Mouse (Mus musculus) Muller cell, postnatal 12 days (primary cell): ENCODE data around the gene Aldob.
"Not testable (repeated sequence)": the region's sequence is repeated elsewhere in the genome, so short reads cannot be mapped to it uniquely, and the experiment has no call there.

Source experiments
- DNase-seq: peaks from one replicate; pipeline ENCODE4 v3.0.0-alpha.2; 2015; ENCODE audit errors: inconsistent ontology term

The Aldob gene

GRCm38 (mm10) chr4:49535675-49536294 is 13.6 kb downstream of the Aldob start:
- DNase-seq = no peak

DNA sequence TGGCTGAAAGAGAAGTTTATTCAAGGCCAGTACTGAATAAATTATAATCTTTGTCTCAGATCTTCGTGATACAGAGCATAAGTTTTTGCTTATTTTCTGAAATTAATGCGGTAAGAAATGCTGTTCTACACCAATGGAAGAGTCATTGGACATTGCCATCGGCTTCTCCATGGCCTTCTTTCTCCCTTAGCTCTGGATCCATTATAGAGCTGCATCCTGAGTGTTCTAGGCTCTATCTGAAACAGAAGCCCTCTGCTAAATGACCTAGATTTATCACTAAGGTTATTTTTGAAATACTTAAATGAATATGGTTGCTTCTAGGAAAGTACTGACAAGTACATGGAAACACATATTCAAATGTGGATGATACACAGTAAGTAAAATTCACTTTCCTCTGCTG is 14.3 kb downstream of the Aldob start:
- DNase-seq = no peak

GRCm38 (mm10) chr4:49522576-49522975 is 26.8 kb downstream of the Aldob start:
- no peak for DNase-seq

DNA sequence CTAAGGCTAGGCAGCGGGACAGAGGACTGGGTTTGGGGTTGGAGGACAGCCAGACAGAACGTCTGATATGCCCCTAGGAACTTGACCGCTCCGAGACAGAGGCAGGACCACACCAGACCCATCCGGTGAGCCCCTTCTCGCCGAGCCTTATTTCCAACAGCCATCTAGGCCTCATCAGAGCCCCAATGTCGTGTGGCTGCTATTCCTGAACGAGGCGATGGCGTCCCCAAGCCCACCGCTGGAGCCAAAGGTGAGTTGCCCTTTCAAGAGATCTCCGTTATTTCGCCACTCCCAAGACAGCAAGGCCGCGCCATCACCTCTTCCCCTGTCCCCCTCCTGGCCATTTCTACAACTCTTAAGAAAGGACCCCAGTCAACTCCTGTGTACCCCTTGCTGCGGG is 28.0 kb downstream of the Aldob start:
- DNase-seq = no peak

GRCm38 (mm10) chr4:49520572-49521340 is 28.6 kb downstream of the Aldob start, which contains the start of the genes Mrpl50 and Zfp189:
Gene Mrpl50 (minus strand): TSS chr4:49521093.
Gene Zfp189 (plus strand): TSS chr4:49521176.
- DNase-seq = peak; percentile 93

DNA sequence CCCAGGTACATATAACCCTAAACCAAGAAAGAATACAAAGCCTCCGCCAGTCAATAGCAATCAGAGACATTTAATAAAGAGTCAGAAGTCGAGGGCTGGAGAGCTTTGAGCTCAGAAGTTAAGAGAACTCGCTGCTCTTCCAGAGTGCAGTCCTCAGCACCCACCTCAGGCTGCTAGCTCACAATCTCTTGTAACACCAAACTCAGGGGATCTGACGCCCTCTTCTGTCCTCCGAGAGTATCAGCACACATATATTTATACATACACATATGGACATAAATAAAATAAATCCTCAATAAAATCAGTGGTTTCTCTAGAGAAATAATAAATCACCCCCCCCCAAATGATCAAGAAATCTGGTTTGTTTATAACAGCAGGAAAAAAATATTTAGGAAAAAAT is 29.9 kb downstream of the Aldob start:
- no peak for DNase-seq

DNA sequence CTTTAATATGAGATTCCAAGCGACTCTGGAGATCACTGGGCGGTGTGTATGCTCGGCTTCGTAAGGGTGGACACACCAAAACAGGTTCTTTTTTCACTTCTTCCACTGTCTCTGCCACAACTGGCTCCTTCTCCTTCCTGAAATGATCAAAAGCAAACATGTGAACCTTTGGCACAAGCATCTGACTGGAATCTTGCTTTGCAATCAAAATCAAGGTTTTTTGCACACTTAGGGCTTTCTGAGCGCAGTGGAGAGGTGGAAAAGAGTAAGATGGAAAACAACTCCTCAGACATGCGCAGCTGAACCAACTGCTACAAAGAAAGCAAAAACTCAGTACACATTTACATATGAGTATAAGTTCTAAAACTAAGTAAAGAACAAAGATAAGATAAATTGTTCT is 34.9 kb downstream of the Aldob start:
- DNase-seq = no peak

- DNase-seq = no peak
Observed at GRCm38 (mm10) chr4:49512636-49513035, 36.7 kb downstream of the Aldob start.

- DNase-seq = not testable (repeated sequence)
Observed at GRCm38 (mm10) chr4:49510236-49510835, 39.0 kb downstream of the Aldob start.

- no peak for DNase-seq
Observed at GRCm38 (mm10) chr4:49509183-49509582, 40.2 kb downstream of the Aldob start.

- DNase-seq = no peak
Observed at GRCm38 (mm10) chr4:49506386-49506785, 43.0 kb downstream of the Aldob start, which contains the start of gene Baat. Gene Baat (minus strand): TSS chr4:49506557.

GRCm38 (mm10) chr4:49503563-49503962 is 45.8 kb downstream of the Aldob start:
- no peak for DNase-seq
